Mouse (Mus musculus) stomach, postnatal 0 days (tissue): ENCODE measurements around the gene B4gat1. TPM values are rescaled to one million over a fixed set of nuclear protein-coding genes. Genes with fewer than 3 reads are reported as not detected.

Experiments used
- ATAC-seq: fragments of 200-750 bp; cut with Nextera tagmentation; 2 replicates; pipeline ENCODE4 v1.8.0; 2017; ENCODE audit not compliant: low FRiP score, low TSS enrichment
- DNase-seq: peaks from one replicate; pipeline ENCODE4 v3.0.0-alpha.2; 2016; ENCODE audit warnings: low spot score
- H3K27ac ChIP-seq: fragments of 300-500 bp; sonication (generic); replicated peaks from 2 replicates; pipeline ENCODE4 v1.5.1; 2014; ENCODE audit warnings: mild to moderate bottlenecking, control low read depth
- H3K27me3 ChIP-seq: fragments of 300-500 bp; sonication (generic); 2 replicates; pipeline ENCODE4 v1.6.1; 2014; ENCODE audit warnings: low read length; ENCODE audit not compliant: control insufficient read depth, insufficient read depth
- H3K36me3 ChIP-seq: fragments of 300-500 bp; sonication (generic); 2 replicates; pipeline ENCODE4 v1.6.1; 2014; ENCODE audit warnings: low read length, mixed read lengths; ENCODE audit not compliant: control insufficient read depth, insufficient read depth
- H3K4me1 ChIP-seq: fragments of 300-500 bp; sonication (generic); replicated peaks from 2 replicates; pipeline ENCODE4 v1.6.1; 2014; ENCODE audit warnings: antibody characterized with exemption; ENCODE audit not compliant: control insufficient read depth, insufficient read depth
- H3K4me2 ChIP-seq: fragments of 300-500 bp; sonication (generic); replicated peaks from 2 replicates; pipeline ENCODE4 v1.6.1; 2014; ENCODE audit warnings: low read depth, mild to moderate bottlenecking, control low read depth, moderate library complexity
- H3K4me3 ChIP-seq: fragments of 300-500 bp; sonication (generic); 2 replicates; pipeline ENCODE4 v1.5.1; 2014; ENCODE audit warnings: low read depth, low read length, control low read depth
- H3K9ac ChIP-seq: fragments of 300-500 bp; sonication (generic); 2 replicates; pipeline ENCODE4 v1.6.1; 2014; ENCODE audit warnings: mild to moderate bottlenecking, low read length, control low read depth, mixed read lengths
- H3K9me3 ChIP-seq: fragments of 300-500 bp; sonication (generic); 2 replicates; pipeline ENCODE4 v1.6.1; 2016; ENCODE audit warnings: low read length; ENCODE audit not compliant: control insufficient read depth
- CTCF ChIP-seq: IDR thresholded peaks from 2 replicates; pipeline ENCODE4 v1.5.1; 2016; ENCODE audit warnings: antibody characterized with exemption, low read depth, mild to moderate bottlenecking, moderate library complexity
- EP300 ChIP-seq: optimal IDR thresholded peaks from 2 replicates; pipeline ENCODE3; 2016; ENCODE audit warnings: antibody characterized with exemption
- WGBS: fragments of 180-500 bp; shearing (Covaris S2); extraction: QIAGEN DNeasy Blood & Tissue Kit; methylation state at CpG from one replicate; pipeline ENCODE4 v1.1.7; 2014; 5-methylcytosine and 5-hydroxymethylcytosine counted together
- polyA plus RNA-seq: library from polyadenylated mRNA; unstranded; fragments of >200 nt; fragmentation: Nextera tagmentation; extraction: Ambion mirVana; gene quantifications from 2 replicates; pipeline ENCODE4 v1.2.1, GENCODE M21; 2015

Gene B4gat1
- polyA plus RNA-seq, 1 experiment from 2014 or later: 22.3 TPM

- no peak for TF ChIP-seq EP300
- TF ChIP-seq CTCF: peak; percentile 46
- Histone ChIP-seq H3K4me2 (no peak overlapping the region), H3K27me3 (peaks cover 7% of the 10 kb centered on the region), H3K27ac (no peak overlapping the region), H3K4me1 (no peaks in the 10 kb centered on the region), H3K36me3 (no peaks in the 10 kb centered on the region), H3K9me3 (no peaks in the 10 kb centered on the region), H3K9ac (no peak overlapping the region), H3K4me3 (no peak overlapping the region)
- DNase-seq (no peak), ATAC-seq (no peak)
- WGBS: 90% methylated on average over 1 of the region's 1 CpGs
Measured at GRCm38 (mm10) chr19:5079279-5079678, 40.7 kb downstream of the B4gat1 start.

- Histone ChIP-seq H3K4me2 (no peak overlapping the region), H3K4me3 (no peak overlapping the region), H3K9me3 (no peaks in the 10 kb centered on the region), H3K4me1 (0 out of 2 replicates have a peak, but pooled peaks cover 2% of the 10 kb centered on the region), H3K27ac (no peak overlapping the region), H3K36me3 (no peaks in the 10 kb centered on the region), H3K9ac (no peak overlapping the region), H3K27me3 (peaks cover 7% of the 10 kb centered on the region)
- 67% methylated on average over 17 of the region's 18 CpGs for WGBS
- DNase-seq (no peak), ATAC-seq (no peak)
- TF ChIP-seq CTCF: no peak
- TF ChIP-seq EP300: no peak
Measured at GRCm38 (mm10) chr19:5082005-5082404, 43.4 kb downstream of the B4gat1 start.

- Histone ChIP-seq H3K36me3 (no peaks in the 10 kb centered on the region), H3K9ac (no peak overlapping the region), H3K4me1 (peaks cover 2% of the 10 kb centered on the region; the same call in 1 of the 2 replicates), H3K4me3 (no peak overlapping the region), H3K27me3 (peaks cover 7% of the 10 kb centered on the region), H3K9me3 (no peaks in the 10 kb centered on the region), H3K4me2 (no peak overlapping the region), H3K27ac (no peak overlapping the region)
- TF ChIP-seq CTCF: no peak
- no peak for TF ChIP-seq EP300
- 58% methylated on average over 24 of the region's 24 CpGs for WGBS
- DNase-seq (no peak), ATAC-seq (no peak)
Measured at GRCm38 (mm10) chr19:5082596-5082995, 44.0 kb downstream of the B4gat1 start.

DNA sequence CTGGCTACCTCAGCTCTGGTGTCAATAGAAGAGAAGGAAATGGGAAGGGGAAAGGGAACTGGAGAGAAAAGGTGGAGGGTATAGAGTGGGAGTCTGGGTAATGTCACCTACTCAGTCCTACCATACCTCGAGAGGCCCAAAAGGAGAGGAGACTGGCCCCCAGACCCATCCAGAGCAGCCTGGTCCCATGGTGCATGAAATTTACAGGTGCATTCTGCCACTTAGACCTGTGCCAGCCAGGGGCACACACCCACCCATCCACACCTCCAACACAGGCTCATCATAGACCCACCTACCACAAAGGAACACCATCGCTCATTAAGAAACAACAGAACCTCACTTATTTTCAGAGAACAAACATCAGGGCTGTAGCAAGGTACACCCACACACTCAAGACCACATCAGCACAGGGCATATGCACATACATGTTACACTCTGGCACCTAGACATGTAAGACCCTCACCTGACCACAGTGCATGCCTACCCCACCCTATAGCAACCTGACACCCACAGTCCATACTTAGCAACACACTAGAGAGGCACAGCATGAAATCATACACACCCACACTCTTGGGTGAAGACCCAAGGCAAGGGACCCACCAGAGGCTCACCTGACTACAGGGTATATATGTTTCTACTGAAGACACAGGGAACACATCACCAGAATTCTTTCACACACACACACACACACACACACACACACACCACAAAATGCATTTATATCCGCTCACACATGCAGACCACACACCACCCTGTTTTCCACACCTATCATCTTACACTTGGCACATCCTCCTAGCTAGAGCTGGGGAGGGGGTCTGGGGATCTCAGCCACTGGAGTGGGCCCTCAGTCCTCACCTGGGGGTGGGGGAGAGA, 45.6 kb downstream of the B4gat1 start:
- H3K4me3 ChIP-seq: peak overlapping the region; percentile 46
- WGBS: 58% methylated on average over 3 of the region's 3 CpGs
- no peak overlapping the region for H3K9ac ChIP-seq
- H3K4me2 ChIP-seq: peak overlapping the region; percentile 77; the same call in 1 of the 2 replicates
- peaks cover 3% of the 10 kb centered on the region; the same call in 1 of the 2 replicates for H3K4me1 ChIP-seq
- TF ChIP-seq EP300 (no peak), CTCF (no peak)
- ATAC-seq (no peak), DNase-seq (no peak)
- H3K27ac ChIP-seq: no peak overlapping the region
- peaks cover 7% of the 10 kb centered on the region for H3K27me3 ChIP-seq
- no peaks in the 10 kb centered on the region for H3K36me3 ChIP-seq
- no peaks in the 10 kb centered on the region for H3K9me3 ChIP-seq

- H3K27me3 ChIP-seq: peaks cover 7% of the 10 kb centered on the region
- ATAC-seq (no peak), DNase-seq (peak; percentile 45)
- peak overlapping the region; percentile 46 for H3K4me3 ChIP-seq
- H3K4me1 ChIP-seq: peaks cover 5% of the 10 kb centered on the region; the same call in 1 of the 2 replicates
- H3K4me2 ChIP-seq: peak overlapping the region; percentile 77
- peak overlapping the region; percentile 24; the same call in 1 of the 2 replicates for H3K27ac ChIP-seq
- H3K9me3 ChIP-seq: no peaks in the 10 kb centered on the region
- no peak for TF ChIP-seq CTCF
- TF ChIP-seq EP300: no peak
- H3K36me3 ChIP-seq: no peaks in the 10 kb centered on the region
- peak overlapping the region; percentile 54 for H3K9ac ChIP-seq
- WGBS: 9% methylated on average over 15 of the region's 15 CpGs
Measured at GRCm38 (mm10) chr19:5084834-5085144, 46.2 kb downstream of the B4gat1 start.

DNA sequence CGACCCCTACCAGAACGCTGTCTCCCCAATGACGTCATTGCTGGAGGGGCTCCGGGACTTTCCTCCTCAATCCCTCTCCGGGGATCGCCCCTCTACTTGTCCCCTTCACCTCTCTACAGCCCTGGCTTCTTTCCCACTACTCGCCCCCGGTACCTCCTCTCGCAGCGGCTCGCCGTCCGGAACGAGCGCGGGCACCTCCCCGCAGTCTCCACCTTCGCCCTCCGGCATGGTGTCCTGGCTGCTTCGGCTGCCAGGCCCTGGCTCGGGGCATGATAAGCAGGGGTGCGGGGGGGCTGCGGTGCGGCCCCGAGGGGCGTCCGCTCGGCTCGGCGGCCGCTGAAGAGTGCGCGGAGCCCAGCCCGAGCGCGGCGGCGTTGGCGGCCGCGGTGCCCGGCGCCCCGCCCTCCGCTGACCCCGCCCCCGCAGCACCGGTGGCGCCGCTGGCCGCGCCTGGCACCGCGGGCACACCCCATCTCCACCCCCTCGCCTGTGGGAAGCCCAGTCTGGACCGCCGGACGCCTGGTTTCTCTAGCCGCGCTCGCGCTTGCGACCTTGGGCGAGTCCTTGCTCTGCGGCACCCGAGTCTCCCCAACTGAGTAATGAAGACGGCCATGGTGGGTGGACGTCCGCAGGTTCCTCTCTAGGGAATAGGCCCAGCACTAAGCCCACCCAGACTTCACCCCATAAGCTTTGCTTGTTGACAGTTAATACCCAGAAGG, 46.7 kb downstream of the B4gat1 start, which contains the start of gene Tmem151a:
Gene Tmem151a, minus strand, starts transcription at position 387 of the 719 bp plus-strand sequence.
- Histone ChIP-seq H3K27me3 (peaks cover 7% of the 10 kb centered on the region), H3K9me3 (no peaks in the 10 kb centered on the region), H3K36me3 (no peaks in the 10 kb centered on the region), H3K4me1 (peaks cover 5% of the 10 kb centered on the region; the same call in 1 of the 2 replicates), H3K27ac (peak within 1 kb of the TSS; percentile 24; the same call in 1 of the 2 replicates), H3K4me3 (peak within 1 kb of the TSS; percentile 46), H3K9ac (peak within 1 kb of the TSS; percentile 54), H3K4me2 (peak within 1 kb of the TSS; percentile 77)
- TF ChIP-seq CTCF: no peak
- no peak for TF ChIP-seq EP300
- DNase-seq (peak; percentile 86), ATAC-seq (peak; percentile 35)
- WGBS: under 1% methylated on average over 65 of the region's 69 CpGs
